Mouse (Mus musculus) heart, adult 11 months (tissue): ENCODE results near the gene Rprd1b.

Experiments used
- DNase-seq: peaks from one replicate; pipeline ENCODE4 v3.0.0; 2022

Gene Rprd1b

GRCm38 (mm10) chr2:158084486-158084885, 56.2 kb downstream of the Rprd1b start:
- DNase-seq: no peak

GRCm38 (mm10) chr2:158090096-158090495, 61.8 kb downstream of the Rprd1b start:
- no peak for DNase-seq

- peak; percentile 95 for DNase-seq
Measured at GRCm38 (mm10) chr2:158093345-158093744, 65.0 kb downstream of the Rprd1b start.

GRCm38 (mm10) chr2:158094300-158094699, 66.0 kb downstream of the Rprd1b start:
- peak; percentile 95 for DNase-seq

- DNase-seq: peak; percentile 94
Measured at GRCm38 (mm10) chr2:158094846-158095245, 66.5 kb downstream of the Rprd1b start.

GRCm38 (mm10) chr2:158097071-158097470, 68.8 kb downstream of the Rprd1b start:
- DNase-seq: peak; percentile 88

- DNase-seq: no peak
Measured at GRCm38 (mm10) chr2:158098730-158099129, 70.4 kb downstream of the Rprd1b start.

- DNase-seq: no peak
Measured at GRCm38 (mm10) chr2:158099537-158099936, 71.2 kb downstream of the Rprd1b start.

GRCm38 (mm10) chr2:158101768-158102167, 73.5 kb downstream of the Rprd1b start:
- DNase-seq: no peak

GRCm38 (mm10) chr2:158104966-158105365, 76.7 kb downstream of the Rprd1b start:
- DNase-seq: no peak

GRCm38 (mm10) chr2:158105605-158106004, 77.3 kb downstream of the Rprd1b start:
- peak; percentile 97 for DNase-seq

GRCm38 (mm10) chr2:158106947-158107587, 78.8 kb downstream of the Rprd1b start:
- DNase-seq: peak; percentile 95

GRCm38 (mm10) chr2:158109516-158109915, 81.2 kb downstream of the Rprd1b start:
- peak; percentile 96 for DNase-seq

GRCm38 (mm10) chr2:158113591-158114257, 85.4 kb downstream of the Rprd1b start:
- DNase-seq: peak; percentile 99

GRCm38 (mm10) chr2:158114931-158115330, 86.6 kb downstream of the Rprd1b start:
- DNase-seq: peak; percentile 94

GRCm38 (mm10) chr2:158115838-158116453, 87.6 kb downstream of the Rprd1b start:
- peak; percentile 90 for DNase-seq

- DNase-seq: no peak
Measured at GRCm38 (mm10) chr2:158116653-158117052, 88.4 kb downstream of the Rprd1b start.

- no peak for DNase-seq
Measured at GRCm38 (mm10) chr2:158119145-158119544, 90.8 kb downstream of the Rprd1b start.

- DNase-seq: peak; percentile 91
Measured at GRCm38 (mm10) chr2:158120211-158120610, 91.9 kb downstream of the Rprd1b start.

GRCm38 (mm10) chr2:158120868-158121267, 92.6 kb downstream of the Rprd1b start:
- peak; percentile 89 for DNase-seq

GRCm38 (mm10) chr2:158121645-158122326, 93.5 kb downstream of the Rprd1b start:
- DNase-seq: peak; percentile 99

- DNase-seq: peak; percentile 99
Measured at GRCm38 (mm10) chr2:158122814-158123213, 94.5 kb downstream of the Rprd1b start.

GRCm38 (mm10) chr2:158127245-158127644, 98.9 kb downstream of the Rprd1b start:
- peak; percentile 89 for DNase-seq
